Mouse (Mus musculus) retina, adult 2 months (tissue): ENCODE measurements around the gene Tmem189.
A peak's percentile ranks its signal among the peaks of the same experiment; 100 is the strongest.

ENCODE experiments used
- DNase-seq: peaks from one replicate; pipeline ENCODE4 v3.0.0-alpha.2; 2012; ENCODE audit warnings: low read depth, low spot score

Gene Tmem189

GRCm38 (mm10) chr2:167701472-167701871 is 11.8 kb upstream of the Tmem189 start:
- DNase-seq, result no peak

GRCm38 (mm10) chr2:167700018-167700417 is 10.4 kb upstream of the Tmem189 start:
- DNase-seq, result no peak

- DNase-seq, result no peak
These were observed 8.3 kb upstream of the Tmem189 start for GRCm38 (mm10) chr2:167697902-167698301.

DNA sequence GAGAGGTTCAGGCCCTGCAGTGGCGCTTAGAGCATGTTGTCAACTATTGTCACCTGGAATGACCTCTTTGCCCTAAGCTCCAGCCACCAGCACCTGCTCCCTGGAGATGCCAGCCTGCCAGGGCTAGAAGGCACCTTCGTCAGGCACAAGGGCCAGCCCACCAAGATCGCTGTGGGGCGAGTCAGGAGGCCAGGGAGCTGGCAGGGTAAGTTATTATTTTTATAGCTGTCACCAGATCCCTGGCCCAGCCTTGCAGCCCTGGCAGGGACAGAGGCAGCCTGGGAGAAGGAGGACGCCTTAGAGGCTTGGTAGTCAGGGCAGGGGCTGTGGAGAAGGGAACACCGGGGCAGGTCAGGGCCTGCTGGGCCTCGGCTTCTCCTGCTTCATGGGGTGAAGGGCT is 6.5 kb upstream of the Tmem189 start:
- no peak for DNase-seq

DNA sequence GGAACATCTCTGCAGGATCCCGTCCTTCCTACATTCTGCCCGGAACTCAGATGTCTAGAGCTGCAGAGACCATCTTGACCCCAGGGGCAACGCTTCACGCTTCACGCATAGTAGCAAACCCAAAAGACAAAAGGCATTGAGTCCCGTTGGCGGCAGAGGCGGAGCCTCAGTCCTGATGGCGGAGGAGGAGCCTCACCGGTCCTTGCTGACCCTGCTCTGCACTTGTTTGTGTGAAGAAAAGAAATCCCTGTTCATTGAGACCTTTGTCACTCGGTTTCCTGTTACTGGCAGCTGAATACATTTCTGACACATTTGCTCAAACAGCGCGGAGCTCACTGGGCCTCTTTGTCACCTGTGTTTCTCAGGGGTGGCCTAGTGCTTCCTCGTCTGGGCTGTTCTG is 5.9 kb upstream of the Tmem189 start:
- DNase-seq, result no peak

- DNase-seq, result no peak
These were observed 5.3 kb upstream of the Tmem189 start for GRCm38 (mm10) chr2:167694963-167695362.

GRCm38 (mm10) chr2:167694244-167694643 is 4.6 kb upstream of the Tmem189 start:
- DNase-seq, result no peak

GRCm38 (mm10) chr2:167693540-167693939 is 3.9 kb upstream of the Tmem189 start:
- no peak for DNase-seq

DNA sequence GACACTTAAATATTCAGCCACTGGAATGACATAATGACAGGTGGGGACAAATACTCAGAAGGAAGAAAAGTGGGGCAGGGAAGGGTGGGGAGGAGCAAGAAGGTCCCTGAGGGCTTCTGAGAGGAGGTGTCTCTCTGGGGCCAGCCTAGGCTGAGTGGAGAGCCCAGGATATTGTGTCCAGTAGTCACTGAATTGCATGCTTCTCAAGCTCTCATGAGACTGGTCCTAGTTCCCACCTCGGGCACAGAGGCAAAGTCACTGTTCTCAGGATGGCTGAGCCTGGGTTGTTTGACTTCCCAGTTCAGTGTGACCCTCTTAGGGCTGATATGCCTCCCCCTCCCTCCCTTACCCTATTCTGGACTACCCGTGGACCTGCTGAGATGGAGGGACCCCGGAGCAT is 3.2 kb upstream of the Tmem189 start:
- no peak for DNase-seq

DNA sequence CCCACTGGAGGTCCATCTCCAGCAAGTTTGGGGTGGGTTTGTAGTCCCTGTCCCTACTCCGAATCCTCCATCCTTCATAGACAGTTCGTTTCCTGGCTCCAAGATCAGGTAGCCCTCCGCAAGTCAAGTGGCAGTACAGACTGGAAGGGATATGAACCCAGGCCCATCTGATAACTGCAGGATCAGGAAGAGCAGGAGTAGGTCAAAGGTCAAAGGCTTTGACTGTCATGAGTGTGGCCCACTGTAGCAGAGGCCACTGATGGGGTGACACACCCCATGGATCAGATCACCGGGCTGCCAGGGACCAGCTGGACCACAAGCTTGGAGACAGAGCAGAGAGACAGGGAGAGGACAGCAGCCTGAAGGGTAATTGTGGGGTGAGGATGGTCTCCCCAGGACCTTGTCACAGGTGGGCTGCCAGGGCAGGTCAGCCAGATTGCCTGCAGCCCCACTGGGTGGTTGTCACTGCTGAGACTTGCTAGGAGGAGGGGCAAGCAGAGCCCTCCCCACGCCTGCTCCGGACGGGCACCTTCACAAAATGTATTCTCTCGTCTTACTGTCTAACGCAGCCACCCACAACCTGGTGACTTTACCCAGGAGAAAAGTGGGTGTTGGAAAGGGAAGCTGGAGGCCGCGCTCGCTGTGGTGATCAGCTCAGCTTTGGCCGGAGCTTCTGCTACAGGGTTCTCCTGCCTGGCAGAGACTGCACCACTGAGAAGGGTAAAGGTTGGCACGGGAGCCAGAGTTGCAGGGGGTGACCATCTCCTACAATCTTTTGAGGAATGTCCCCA is 2.4 kb upstream of the Tmem189 start:
- no peak for DNase-seq

GRCm38 (mm10) chr2:167691410-167691809 is 1.8 kb upstream of the Tmem189 start:
- no peak for DNase-seq

DNA sequence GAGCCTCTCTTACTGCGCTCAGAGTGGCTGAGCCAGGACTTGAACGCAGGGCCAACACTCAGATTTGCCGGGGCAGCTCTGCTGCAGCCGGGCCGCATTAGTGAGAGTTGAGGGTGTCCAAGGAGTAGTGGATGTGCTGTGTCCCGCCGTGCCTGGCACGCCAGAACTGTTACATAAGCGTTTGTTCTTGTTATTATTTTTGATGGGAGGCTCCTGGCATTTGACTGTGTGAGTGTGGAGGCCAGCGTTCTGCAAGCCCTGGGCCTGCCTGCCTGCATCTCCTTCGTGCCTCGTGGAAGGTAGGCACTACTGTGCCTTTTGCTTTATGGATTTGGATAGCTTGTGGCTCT is 1.3 kb upstream of the Tmem189 start:
- DNase-seq, result no peak

DNA sequence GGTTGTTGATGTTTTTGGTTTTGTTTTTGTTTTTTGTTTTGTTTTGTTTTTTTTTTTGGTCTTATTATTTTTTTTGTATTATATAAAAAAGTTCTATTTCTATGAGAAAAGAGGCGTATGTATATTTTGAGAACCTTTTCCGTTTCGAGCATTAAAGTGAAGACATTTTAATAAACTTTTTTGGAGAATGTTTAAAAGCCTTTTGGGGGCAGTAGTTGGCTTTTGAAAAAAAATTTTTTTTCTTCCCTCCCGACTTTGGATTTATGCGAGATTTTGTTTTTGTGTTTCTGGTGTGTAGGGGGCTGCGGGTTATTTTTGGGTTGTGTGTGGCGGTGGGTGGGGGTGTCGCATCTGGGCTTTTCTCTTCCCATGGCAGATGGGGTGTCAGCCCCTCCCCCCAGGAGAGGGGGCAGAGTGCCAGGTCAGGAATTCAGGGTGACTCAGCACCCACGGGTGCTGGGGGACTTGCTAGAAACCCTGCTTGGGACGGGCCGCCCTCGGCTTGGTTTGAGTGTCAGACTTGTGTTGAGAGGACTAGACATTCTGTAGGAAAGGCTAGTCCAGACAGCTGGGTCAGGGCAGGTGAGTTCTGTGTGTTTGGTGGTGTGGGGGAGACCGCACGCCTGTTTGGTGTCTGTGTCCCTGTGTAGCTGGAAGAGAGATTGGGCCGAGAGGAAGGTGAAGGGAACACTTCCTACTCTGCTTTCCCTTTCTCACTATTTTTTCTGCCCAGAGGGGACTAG is 768 bp upstream of the Tmem189 start:
- DNase-seq, result no peak

- no peak for DNase-seq
These were observed 847 bp downstream of the Tmem189 start, which contains the start of gene Cebpb for GRCm38 (mm10) chr2:167688498-167689451. Gene Cebpb, plus strand, starts transcription at chr2:167688915.

DNA sequence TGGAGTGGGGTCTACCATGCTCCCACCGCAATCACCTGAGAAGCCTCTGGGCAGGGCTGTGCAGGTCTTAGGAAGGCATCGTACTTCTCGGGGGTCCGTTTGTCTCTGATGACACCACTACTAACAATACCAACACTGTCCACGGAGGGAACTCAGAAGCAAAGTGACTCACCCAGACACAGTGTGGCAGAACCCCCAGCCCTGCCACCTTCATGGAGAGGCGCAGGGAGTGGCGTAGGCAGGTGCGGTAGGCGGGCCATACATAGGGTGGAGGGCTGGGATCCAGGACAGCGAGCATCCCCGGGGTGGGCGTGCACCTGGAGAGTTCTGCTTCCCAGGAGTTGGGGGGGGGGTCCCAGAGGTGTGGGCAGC is 1.5 kb downstream of the Tmem189 start:
- no peak for DNase-seq

DNA sequence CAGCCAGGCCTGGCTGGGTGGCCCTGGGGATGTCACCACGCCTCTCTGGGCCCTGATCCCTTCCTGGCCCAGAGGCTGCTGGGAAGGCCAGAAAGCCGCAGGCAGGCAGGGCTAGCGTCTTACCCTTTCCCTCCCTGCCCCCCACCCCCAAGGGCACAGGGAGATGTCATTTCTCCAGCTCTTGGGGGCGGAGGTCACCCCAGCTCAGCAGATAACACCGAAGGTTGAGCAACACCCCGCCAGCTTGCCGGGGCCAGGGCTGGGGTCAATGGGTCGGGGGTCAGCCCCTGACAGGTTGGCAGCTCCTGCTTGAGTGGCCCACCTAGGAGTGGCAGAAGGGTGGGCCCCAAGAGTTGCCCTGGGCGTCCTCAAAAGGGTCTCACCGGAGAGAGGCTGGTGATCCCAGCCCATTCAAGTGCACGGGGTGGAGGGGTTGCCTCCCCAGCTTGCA is 1.9 kb downstream of the Tmem189 start:
- DNase-seq, result no peak

GRCm38 (mm10) chr2:167687250-167687586 is 2.4 kb downstream of the Tmem189 start:
- no peak for DNase-seq

GRCm38 (mm10) chr2:167686382-167687249 is 3.0 kb downstream of the Tmem189 start:
- no peak for DNase-seq

DNA sequence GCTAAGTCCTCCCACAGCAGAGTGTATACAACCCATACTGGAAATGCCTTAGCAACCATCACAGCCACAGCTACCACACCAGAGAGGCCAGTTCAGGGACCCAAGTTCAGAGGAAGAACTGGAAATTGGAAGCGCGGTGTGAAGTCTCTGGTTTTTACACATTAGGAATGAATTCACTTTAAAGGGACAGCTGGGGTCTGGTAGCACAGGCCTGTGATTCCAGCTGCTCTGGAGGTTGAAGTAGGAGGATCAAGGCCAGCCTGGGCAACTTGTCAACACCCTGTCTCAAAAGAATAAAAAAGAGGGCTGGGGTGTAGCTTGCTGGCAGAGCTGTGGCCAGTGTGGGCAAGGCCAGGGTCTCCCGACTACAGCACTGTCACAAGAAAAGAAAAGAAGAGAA is 3.8 kb downstream of the Tmem189 start:
- DNase-seq, result no peak

GRCm38 (mm10) chr2:167685137-167685536 is 4.5 kb downstream of the Tmem189 start:
- DNase-seq, result peak; percentile 79

DNA sequence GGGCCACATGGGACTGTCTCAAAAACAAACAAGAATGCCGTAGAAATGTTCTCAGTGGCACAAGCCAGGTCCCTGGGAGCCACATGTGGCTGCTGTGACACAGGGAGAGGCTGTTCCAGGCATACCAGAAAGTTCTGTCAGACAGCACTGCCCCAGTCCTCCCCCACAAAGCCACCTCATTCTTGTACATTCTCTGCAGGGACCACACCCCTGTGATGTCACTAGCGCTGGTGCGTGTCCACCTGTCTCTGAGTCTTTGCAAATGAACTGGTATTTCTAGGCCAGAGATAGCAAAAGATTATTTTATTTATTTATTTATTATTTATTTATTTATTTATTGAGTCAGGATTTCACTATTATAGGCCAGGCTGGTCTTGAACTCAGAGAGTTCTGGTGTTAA is 5.9 kb downstream of the Tmem189 start:
- DNase-seq, result no peak
